Mouse (Mus musculus): Measurements from ENCODE around the gene Olfr323.

The Olfr323 gene

GRCm38 (mm10) chr11:58630401-58630800, at the start of gene Olfr323:
TSS of gene Olfr323 (minus strand) at chr11:58630501.
- no peak for DNase-seq

- DNase-seq = no peak
Observed at GRCm38 (mm10) chr11:58671825-58672224, 41.5 kb upstream of the Olfr323 start.

GRCm38 (mm10) chr11:58669252-58669651, 39.0 kb upstream of the Olfr323 start:
- no peak for DNase-seq

- DNase-seq = no peak
Observed at GRCm38 (mm10) chr11:58658596-58658995, 28.3 kb upstream of the Olfr323 start, which contains the start of gene Olfr322. TSS of gene Olfr322 (plus strand) at chr11:58658782.

- DNase-seq = no peak
Observed at GRCm38 (mm10) chr11:58655151-58655550, 24.9 kb upstream of the Olfr323 start.

- peak; percentile 85 for DNase-seq
Observed at GRCm38 (mm10) chr11:58643350-58643749, 13.0 kb upstream of the Olfr323 start.

- DNase-seq = no peak
Observed at GRCm38 (mm10) chr11:58641638-58642358, 11.5 kb upstream of the Olfr323 start.

- DNase-seq = no peak
Observed at GRCm38 (mm10) chr11:58641057-58641456, 10.8 kb upstream of the Olfr323 start.

GRCm38 (mm10) chr11:58640272-58640867, 10.1 kb upstream of the Olfr323 start, which contains the start of gene Trim58:
TSS of gene Trim58 (plus strand) at chr11:58640465.
- DNase-seq = peak; percentile 19

GRCm38 (mm10) chr11:58638176-58638701, 7.9 kb upstream of the Olfr323 start:
- no peak for DNase-seq

- peak; percentile 72 for DNase-seq
Observed at GRCm38 (mm10) chr11:58636376-58636977, 6.2 kb upstream of the Olfr323 start.

GRCm38 (mm10) chr11:58634878-58635277, 4.6 kb upstream of the Olfr323 start:
- no peak for DNase-seq

GRCm38 (mm10) chr11:58626146-58626545, 4.2 kb downstream of the Olfr323 start:
- no peak for DNase-seq

GRCm38 (mm10) chr11:58618793-58619192, 11.5 kb downstream of the Olfr323 start:
- DNase-seq = no peak

GRCm38 (mm10) chr11:58618369-58618768, 11.9 kb downstream of the Olfr323 start:
- DNase-seq = no peak

- no peak for DNase-seq
Observed at GRCm38 (mm10) chr11:58615975-58616374, 14.3 kb downstream of the Olfr323 start, which contains the start of gene 2210407C18Rik. TSS of gene 2210407C18Rik (minus strand) at chr11:58616075.

GRCm38 (mm10) chr11:58614526-58614925, 15.8 kb downstream of the Olfr323 start:
- DNase-seq = no peak

- DNase-seq = no peak
Observed at GRCm38 (mm10) chr11:58613359-58613758, 16.9 kb downstream of the Olfr323 start.

- DNase-seq = no peak
Observed at GRCm38 (mm10) chr11:58607030-58607429, 23.3 kb downstream of the Olfr323 start.

GRCm38 (mm10) chr11:58606177-58606919, 24.0 kb downstream of the Olfr323 start:
- no peak for DNase-seq

- DNase-seq = no peak
Observed at GRCm38 (mm10) chr11:58605228-58605627, 25.1 kb downstream of the Olfr323 start.

GRCm38 (mm10) chr11:58604688-58605087, 25.6 kb downstream of the Olfr323 start:
- no peak for DNase-seq
